Mouse (Mus musculus) left cerebral cortex, postnatal 25 days (tissue): ENCODE measurements at regions not wholly inside any gene's neighbourhood (a gene's known extent, or its start where the extent isn't known, plus 50 kb on each side); places are given as distances from the start of the nearest gene placed in this dataset.
"Not testable (repeated sequence)": the region's sequence is repeated elsewhere in the genome, so short reads cannot be mapped to it uniquely, and the experiment has no call there.

Experiments used
- DNase-seq, 2 experiments: peaks; one replicate each; pipeline ENCODE4 v3.0.0; 2022; ENCODE audit warnings: low spot score in 2 of 2, mixed read lengths in 1 of 2
- intact Hi-C: fragments of 180-260 bp; cut with DNase I; formaldehyde crosslinking; loops from one replicate; pipeline ENCODE4 v1.15.1; 2025

- no peak for DNase-seq
- intact Hi-C loops, result no loop called here
Measured at GRCm38 (mm10) chr17:79977154-79977571, 81.2 kb upstream of the Atl2 start.

- DNase-seq, result no peak
- intact Hi-C loops, result no loop called here
Measured at GRCm38 (mm10) chr17:79976518-79977100, 80.7 kb upstream of the Atl2 start.

DNA sequence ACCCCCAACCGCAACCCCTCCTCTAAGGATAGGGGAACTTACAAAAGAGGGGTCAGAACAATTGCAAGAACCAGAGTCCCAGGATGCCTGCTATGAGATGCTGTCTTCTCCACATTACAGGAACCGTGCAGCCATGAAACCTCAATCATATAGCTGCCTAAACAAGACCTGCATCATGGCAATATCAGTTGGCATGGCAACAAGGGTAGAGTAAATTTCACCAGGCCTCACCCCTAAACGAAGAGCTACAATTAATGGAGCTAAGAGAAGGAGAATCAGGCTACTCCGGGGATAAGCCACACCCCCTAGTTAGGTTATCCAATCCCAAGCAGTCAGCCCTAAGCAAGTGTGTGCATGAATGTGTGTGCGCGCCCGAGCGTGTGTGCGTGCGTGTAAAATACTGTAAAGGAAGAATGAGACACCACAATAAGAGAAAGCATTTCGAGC is 80.1 kb upstream of the Atl2 start:
- intact Hi-C loops, result no loop called here
- peak in 1 of 2 experiments; percentile 30 for DNase-seq

DNA sequence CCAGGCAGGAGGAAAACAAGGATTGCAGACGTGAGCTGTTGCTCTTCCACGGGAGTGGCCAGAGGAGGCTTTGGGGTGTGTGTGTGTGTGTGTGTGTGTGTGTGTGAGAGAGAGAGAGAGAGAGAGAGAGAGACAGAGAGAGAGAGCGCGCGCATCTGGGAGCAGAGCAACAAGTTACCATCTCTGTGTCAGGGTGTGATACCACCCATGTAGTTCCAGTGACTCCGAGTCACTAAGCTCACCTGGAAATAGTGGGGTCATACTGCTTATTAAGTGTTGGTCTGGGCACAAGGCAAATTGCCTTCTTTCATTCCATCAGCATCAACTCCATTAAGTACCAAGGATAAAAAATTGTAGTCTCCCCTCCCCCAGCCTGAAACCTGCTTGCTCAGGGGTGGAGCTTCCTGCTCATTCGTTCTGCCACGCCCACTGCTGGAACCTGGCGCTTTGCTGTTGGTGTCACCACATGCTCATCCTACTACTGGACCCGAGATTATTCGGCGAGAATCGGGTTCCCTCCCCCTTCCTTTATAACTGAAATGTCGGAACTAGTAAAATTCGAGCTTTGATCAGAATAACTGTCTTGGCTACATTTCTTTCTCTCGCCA is 79.3 kb upstream of the Atl2 start:
- intact Hi-C loops, DNase-seq: not testable (repeated sequence)

DNA sequence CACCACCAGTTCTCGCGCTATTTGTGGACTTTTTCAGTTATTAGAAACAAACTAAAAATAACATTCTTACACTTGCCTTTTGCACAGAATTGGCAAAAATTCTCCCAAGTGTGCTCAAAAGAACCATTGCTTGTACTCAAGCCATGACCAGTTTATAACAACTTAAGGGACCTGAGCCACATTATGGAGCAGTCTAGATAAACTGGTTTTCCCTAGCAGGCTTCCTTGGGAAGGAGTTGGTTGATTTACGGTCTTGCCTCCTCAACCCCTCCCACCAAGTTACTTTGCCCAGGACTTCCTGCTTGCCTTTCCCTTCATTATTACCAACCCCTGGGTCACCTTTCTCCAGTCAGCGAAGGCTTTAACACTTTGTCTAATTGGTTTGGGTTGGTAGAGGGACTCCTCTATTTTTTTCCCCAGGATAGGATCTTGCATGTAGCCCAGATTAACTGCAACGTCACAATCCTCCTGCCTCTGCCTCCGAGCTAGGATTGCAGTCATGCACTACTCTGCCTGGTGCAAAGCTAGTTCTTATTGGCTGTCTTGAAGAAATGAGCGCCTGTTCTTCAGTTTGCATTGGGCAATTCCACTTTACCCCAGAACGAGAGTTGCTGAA is 75.9 kb upstream of the Atl2 start:
- intact Hi-C loops, result no loop called here
- DNase-seq, result no peak

- intact Hi-C loops, result no loop called here
- no peak for DNase-seq
Measured at GRCm38 (mm10) chr17:79969500-79969972, 73.6 kb upstream of the Atl2 start.

- intact Hi-C loops, result no loop called here
- DNase-seq, result no peak
Measured at GRCm38 (mm10) chr17:79968819-79969218, 72.9 kb upstream of the Atl2 start.

GRCm38 (mm10) chr17:79966981-79967380 is 71.1 kb upstream of the Atl2 start:
- no peak for DNase-seq
- intact Hi-C loops, result no loop called here

DNA sequence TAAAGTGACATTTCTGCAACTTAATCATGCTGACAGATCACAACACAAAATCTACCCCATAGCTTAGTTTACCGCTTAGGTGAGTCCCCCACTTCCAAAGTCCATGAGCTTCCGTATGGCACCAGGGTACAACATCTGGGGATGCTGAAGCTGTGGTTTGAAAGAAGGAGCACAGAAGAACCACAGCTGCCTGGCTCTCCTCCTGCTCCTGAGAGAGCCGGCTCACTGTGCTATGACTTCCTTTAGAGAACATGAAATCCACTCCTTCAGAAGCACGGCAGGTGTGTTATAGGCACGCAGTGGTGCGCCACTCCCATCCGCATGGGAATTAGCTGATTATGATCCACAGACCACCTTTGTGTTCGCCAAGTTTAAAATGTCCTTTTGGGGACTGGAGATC is 69.7 kb upstream of the Atl2 start:
- no peak for DNase-seq

GRCm38 (mm10) chr17:79964850-79965249 is 68.9 kb upstream of the Atl2 start:
- no peak for DNase-seq
- intact Hi-C loops, result no loop called here

More for the DNA sequence above, 69.7 kb upstream of the Atl2 start:
- intact Hi-C loops, result no loop called here

GRCm38 (mm10) chr17:79963330-79963729 is 67.4 kb upstream of the Atl2 start:
- DNase-seq, result no peak

DNA sequence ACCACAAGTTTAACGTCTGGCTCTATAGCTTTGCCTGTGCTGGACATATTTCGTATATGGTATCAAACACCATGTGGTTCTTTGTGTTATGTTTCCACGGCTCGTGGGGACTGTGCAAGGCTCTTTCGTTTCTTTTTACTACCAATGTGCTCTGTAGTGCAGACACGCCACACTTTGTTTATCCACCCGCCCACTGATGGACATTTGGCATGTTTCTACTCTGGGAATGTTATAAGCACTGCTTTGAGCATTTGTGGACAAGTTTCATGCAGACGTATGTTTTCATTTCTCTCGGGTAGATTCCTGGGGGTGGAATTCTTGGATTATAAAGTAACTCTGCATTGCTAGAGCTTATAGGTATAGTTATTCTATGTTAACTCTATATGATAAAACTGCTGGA is 65.5 kb upstream of the Atl2 start:
- intact Hi-C loops, result no loop called here

More at GRCm38 (mm10) chr17:79963330-79963729, 67.4 kb upstream of the Atl2 start:
- intact Hi-C loops, result no loop called here

DNA sequence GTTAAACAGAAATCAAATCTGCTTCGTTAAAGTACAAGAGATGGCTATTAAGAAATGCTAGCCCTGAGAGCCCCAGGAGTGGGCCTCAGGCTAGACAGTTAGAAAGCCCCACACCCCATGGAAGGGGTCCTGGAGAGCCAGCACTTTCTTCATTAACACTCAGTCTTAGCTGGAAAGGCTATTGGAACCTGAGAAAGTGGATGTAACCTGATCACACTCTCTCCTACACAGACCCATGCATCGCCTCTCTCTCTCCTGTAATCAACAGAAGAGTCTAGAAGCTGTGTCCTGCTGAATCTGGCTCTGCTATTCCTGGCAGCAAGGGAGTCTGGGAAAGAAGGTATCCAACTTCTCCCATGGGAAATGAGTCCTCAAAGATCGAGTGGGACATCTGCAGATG is 64.8 kb upstream of the Atl2 start:
- DNase-seq, result no peak
- intact Hi-C loops, result no loop called here

More for the DNA sequence above, 65.5 kb upstream of the Atl2 start:
- DNase-seq, result peak in 1 of 2 experiments; percentile 54

DNA sequence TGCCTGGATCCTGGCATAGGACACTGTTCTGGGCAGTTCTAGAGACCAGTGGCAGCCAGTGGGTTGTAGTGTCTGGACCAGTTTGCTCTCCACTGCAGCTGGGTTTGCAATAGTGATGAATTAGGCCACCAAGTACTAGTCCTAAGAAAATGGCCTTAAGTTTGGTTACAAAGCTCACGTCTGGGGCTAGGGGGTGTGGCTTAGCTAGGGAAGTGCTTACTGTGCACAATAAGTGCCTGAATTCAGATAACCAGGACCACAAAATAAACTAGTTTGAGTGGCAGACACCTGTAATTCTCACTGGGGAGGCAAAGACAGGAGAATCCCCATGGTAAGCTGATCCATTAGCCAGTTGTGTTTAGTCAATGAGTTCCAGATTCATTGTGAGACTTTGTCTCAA is 59.3 kb upstream of the Atl2 start:
- intact Hi-C loops, result no loop called here
- DNase-seq, result no peak

- DNase-seq, result peak in 1 of 2 experiments; percentile 33
- intact Hi-C loops, result loop anchor here (5.0 kb wide), 1 partner anchor 57 kb away; the partner anchor contains the start of gene Atl2
Measured at GRCm38 (mm10) chr17:79954624-79955244, 58.8 kb upstream of the Atl2 start.

- intact Hi-C loops, result loop anchor here (10.0 kb wide), 1 partner anchor 796 kb away; no protein-coding TSS in a partner anchor
- DNase-seq, result peak; percentile 31 to 72
Measured at GRCm38 (mm10) chr17:79948591-79949475, 52.9 kb upstream of the Atl2 start.
